Mouse (Mus musculus): ENCODE results near the gene Hdac5. TPM values are rescaled to one million over a fixed set of nuclear protein-coding genes. Genes with fewer than 3 reads are reported as not detected.

Hdac5 gene
- polyA plus RNA-seq, 1 experiment from 2014 or later: 21.3 TPM

DNA sequence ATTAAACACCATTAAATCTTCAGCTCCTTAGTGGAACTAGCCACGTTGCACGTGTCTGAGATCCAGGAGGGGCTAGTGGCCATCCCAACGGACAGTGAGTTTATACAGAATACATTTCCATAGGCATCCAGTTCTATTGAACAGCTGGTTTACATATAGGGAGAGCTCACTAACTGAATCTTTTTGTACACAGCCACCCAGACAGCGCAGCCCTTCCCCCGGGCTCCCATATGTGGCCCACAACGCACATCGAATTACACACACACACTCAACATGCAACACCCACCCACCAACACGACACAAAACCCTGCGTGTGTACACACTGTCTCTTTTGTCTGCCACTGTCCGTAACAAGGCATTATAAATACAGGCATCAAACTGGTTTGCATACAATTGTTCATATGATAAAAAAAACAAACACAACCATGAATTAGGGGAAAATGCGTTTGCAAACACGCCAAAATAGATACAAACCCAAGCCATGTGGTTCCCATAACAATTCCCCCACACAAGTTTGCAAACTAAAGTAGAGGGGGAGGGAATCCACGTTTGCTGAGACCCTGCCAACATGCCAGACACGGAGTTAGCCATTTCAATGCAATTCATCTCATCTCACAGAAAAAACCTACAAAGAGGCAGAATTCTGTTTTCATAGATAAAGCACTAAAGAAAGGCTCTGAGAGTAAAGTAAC lies 15.8 kb upstream of the Hdac5 start:
- H3K9ac ChIP-seq (ENCODE audit: low read length): no peak overlapping the region; the same call in 1 of the 2 replicates
- ATAC-seq (ENCODE audit: insufficient number of reproducible peaks, low FRiP score, low TSS enrichment, low read depth): no peak
- H3K4me1 ChIP-seq (ENCODE audit: control insufficient read depth, insufficient read depth, low read length): peaks cover 8% of the 10 kb centered on the region; the same call in 1 of the 2 replicates
- peak overlapping the region; percentile 63; the same call in 1 of the 2 replicates for H3K4me2 ChIP-seq (ENCODE audit: low read depth, severe bottlenecking)
- 57% methylated on average over 14 of the region's 14 CpGs for WGBS
- no peak overlapping the region for H3K27ac ChIP-seq (replicated peaks; ENCODE audit: low read depth, low read length)
- H3K36me3 ChIP-seq (ENCODE audit: control insufficient read depth, insufficient read depth, low read length): no peaks in the 10 kb centered on the region
- H3K27me3 ChIP-seq (ENCODE audit: control insufficient read depth, insufficient read depth, low read length): no peaks in the 10 kb centered on the region
- DNase-seq (ENCODE audit: low spot score): no peak
- H3K9me3 ChIP-seq (ENCODE audit: control insufficient read depth, low read length): no peaks in the 10 kb centered on the region
- peak overlapping the region; percentile 24; the same call in 1 of the 2 replicates for H3K4me3 ChIP-seq (ENCODE audit: low read depth, low read length)

DNA sequence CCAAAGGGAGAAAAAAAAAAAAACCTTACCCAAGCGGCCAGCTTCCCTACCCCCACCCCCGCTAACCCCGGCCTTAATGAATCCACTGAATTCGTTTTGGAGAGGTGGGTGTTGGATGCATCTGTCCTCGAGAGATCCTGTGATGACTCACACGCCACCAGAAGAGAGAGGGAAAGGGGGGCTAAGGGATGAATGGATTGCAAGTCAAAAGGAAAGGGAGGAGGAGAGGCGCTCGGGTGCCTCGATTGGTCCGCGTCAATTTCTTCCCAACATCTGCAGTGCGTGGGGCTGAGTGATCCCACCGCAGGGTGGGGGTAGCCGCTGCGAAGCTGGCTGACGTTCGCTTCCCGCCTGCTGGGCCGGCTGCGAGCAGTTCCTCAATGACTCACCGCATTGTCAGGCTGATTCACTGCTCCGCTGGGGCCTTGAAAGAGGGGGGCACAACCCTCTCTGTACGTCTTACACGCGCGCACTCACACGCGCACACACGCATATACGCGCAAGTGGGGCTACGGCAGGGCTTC lies 15.0 kb upstream of the Hdac5 start:
- Histone ChIP-seq H3K27me3 (ENCODE audit: control insufficient read depth, insufficient read depth, low read length) (no peaks in the 10 kb centered on the region), H3K36me3 (ENCODE audit: control insufficient read depth, insufficient read depth, low read length) (no peaks in the 10 kb centered on the region), H3K4me2 (ENCODE audit: low read depth, severe bottlenecking) (peak overlapping the region; percentile 63), H3K27ac (replicated peaks; ENCODE audit: low read depth, low read length) (no peak overlapping the region), H3K9me3 (ENCODE audit: control insufficient read depth, low read length) (no peaks in the 10 kb centered on the region), H3K4me3 (ENCODE audit: low read depth, low read length) (peak overlapping the region; percentile 24), H3K4me1 (ENCODE audit: control insufficient read depth, insufficient read depth, low read length) (peaks cover 8% of the 10 kb centered on the region; the same call in 1 of the 2 replicates), H3K9ac (ENCODE audit: low read length) (peak overlapping the region; percentile 46)
- peak; percentile 58 for ATAC-seq (ENCODE audit: insufficient number of reproducible peaks, low FRiP score, low TSS enrichment, low read depth)
- peak; percentile 62 for DNase-seq (ENCODE audit: low spot score)
- 3% methylated on average over 32 of the region's 32 CpGs for WGBS

DNA sequence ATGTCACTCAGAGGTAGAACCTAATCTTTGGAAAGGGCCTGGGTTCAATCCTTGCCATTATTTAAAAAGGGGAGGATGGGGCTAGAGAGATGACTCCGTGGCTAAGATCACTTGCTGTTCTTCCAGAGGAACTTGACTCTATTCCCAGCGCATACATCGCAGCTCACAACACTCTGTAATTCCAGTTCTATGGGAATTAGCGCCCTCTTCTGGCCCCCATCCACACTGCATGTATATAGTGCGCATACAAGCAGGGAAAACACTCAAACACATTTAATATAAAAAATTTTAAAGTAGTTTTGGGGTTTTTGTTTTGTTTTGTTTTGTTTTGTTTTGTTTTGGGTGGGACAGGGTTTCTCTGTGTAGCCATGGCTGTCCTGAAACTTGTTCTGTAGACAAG lies 11.9 kb upstream of the Hdac5 start:
- WGBS: 48% methylated on average over 5 of the region's 5 CpGs
- Histone ChIP-seq H3K4me2 (ENCODE audit: low read depth, severe bottlenecking) (no peak overlapping the region), H3K9me3 (ENCODE audit: control insufficient read depth, low read length) (no peaks in the 10 kb centered on the region), H3K9ac (ENCODE audit: low read length) (no peak overlapping the region), H3K27me3 (ENCODE audit: control insufficient read depth, insufficient read depth, low read length) (no peaks in the 10 kb centered on the region), H3K36me3 (ENCODE audit: control insufficient read depth, insufficient read depth, low read length) (no peaks in the 10 kb centered on the region), H3K4me3 (ENCODE audit: low read depth, low read length) (no peak overlapping the region), H3K4me1 (ENCODE audit: control insufficient read depth, insufficient read depth, low read length) (0 out of 2 replicates have a peak, but pooled peaks cover 3% of the 10 kb centered on the region), H3K27ac (replicated peaks; ENCODE audit: low read depth, low read length) (no peak overlapping the region)
- no peak for ATAC-seq (ENCODE audit: insufficient number of reproducible peaks, low FRiP score, low TSS enrichment, low read depth)
- no peak for DNase-seq (ENCODE audit: low spot score)

DNA sequence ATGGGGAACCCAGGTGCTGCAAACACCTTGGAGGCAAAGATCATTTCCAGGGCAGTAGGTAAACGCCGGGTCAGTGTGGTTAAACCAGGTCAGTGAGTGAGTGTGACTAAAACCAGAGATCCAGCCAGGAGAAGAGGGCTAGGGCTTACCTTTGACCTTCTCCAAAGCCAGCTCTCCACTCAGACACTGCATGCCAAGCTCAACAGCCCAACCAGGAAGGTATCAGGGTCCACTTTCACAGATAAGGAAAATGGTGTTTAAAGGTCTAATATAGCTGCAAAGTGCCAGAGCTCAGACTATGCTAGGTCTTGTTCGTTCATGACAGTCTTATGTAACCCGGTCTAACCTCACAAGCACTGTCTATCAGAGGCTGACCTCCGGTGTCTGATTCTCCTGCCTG lies 11.3 kb upstream of the Hdac5 start:
- 79% methylated on average over 5 of the region's 5 CpGs for WGBS
- H3K27me3 ChIP-seq (ENCODE audit: control insufficient read depth, insufficient read depth, low read length): no peaks in the 10 kb centered on the region
- no peaks in the 10 kb centered on the region for H3K9me3 ChIP-seq (ENCODE audit: control insufficient read depth, low read length)
- 0 out of 2 replicates have a peak, but pooled peaks cover 3% of the 10 kb centered on the region for H3K4me1 ChIP-seq (ENCODE audit: control insufficient read depth, insufficient read depth, low read length)
- H3K4me2 ChIP-seq (ENCODE audit: low read depth, severe bottlenecking): no peak overlapping the region
- H3K9ac ChIP-seq (ENCODE audit: low read length): no peak overlapping the region
- H3K27ac ChIP-seq (replicated peaks; ENCODE audit: low read depth, low read length): no peak overlapping the region
- no peak overlapping the region for H3K4me3 ChIP-seq (ENCODE audit: low read depth, low read length)
- no peaks in the 10 kb centered on the region for H3K36me3 ChIP-seq (ENCODE audit: control insufficient read depth, insufficient read depth, low read length)
- no peak for ATAC-seq (ENCODE audit: insufficient number of reproducible peaks, low FRiP score, low TSS enrichment, low read depth)
- DNase-seq (ENCODE audit: low spot score): no peak

DNA sequence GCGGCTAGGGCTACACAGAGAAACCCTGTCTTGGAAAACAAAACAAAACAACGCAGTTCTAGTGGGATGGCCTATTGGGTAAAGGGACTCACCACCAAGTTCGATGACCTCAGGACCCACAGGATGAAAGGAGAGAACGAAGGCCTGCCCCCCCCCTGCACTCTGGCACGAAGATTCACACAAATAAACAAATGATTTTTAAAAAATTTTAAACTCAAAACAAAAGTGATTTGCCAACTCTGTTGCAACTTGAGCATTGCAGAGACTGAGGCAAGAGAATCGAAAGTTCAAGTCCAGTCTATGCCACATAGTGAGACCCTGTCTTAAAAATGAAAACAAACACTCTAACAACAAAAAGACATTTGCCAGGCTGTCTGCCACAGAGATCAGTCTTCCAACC lies 10.7 kb upstream of the Hdac5 start:
- Histone ChIP-seq H3K36me3 (ENCODE audit: control insufficient read depth, insufficient read depth, low read length) (no peaks in the 10 kb centered on the region), H3K9ac (ENCODE audit: low read length) (no peak overlapping the region), H3K9me3 (ENCODE audit: control insufficient read depth, low read length) (no peaks in the 10 kb centered on the region), H3K27me3 (ENCODE audit: control insufficient read depth, insufficient read depth, low read length) (no peaks in the 10 kb centered on the region), H3K4me3 (ENCODE audit: low read depth, low read length) (no peak overlapping the region), H3K4me2 (ENCODE audit: low read depth, severe bottlenecking) (no peak overlapping the region), H3K27ac (replicated peaks; ENCODE audit: low read depth, low read length) (no peak overlapping the region), H3K4me1 (ENCODE audit: control insufficient read depth, insufficient read depth, low read length) (0 out of 2 replicates have a peak, but pooled peaks cover 3% of the 10 kb centered on the region)
- no peak for ATAC-seq (ENCODE audit: insufficient number of reproducible peaks, low FRiP score, low TSS enrichment, low read depth)
- DNase-seq (ENCODE audit: low spot score): no peak
- WGBS: 86% methylated on average over 6 of the region's 6 CpGs

DNA sequence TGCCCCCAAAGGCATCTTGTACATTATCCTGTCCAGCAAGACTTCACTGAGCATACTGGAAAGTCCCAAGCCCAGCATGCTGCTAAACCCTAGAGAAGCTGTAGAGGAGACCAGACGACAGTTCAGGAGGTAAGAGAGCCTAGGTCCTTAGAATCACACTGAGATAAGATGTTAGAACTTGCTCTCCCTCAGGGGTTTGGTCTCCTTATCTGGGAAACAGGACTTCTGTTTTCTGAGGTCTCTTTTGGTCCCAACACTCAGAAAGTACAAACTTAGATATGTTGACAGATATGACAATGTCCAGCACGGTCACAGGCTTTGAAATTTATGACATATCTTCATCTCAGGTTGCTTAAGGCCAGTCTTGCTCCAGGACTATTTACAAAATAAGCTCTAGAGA lies 6.1 kb upstream of the Hdac5 start:
- Histone ChIP-seq H3K4me1 (ENCODE audit: control insufficient read depth, insufficient read depth, low read length) (no peaks in the 10 kb centered on the region), H3K9ac (ENCODE audit: low read length) (no peak overlapping the region), H3K4me2 (ENCODE audit: low read depth, severe bottlenecking) (no peak overlapping the region), H3K36me3 (ENCODE audit: control insufficient read depth, insufficient read depth, low read length) (no peaks in the 10 kb centered on the region), H3K27ac (replicated peaks; ENCODE audit: low read depth, low read length) (no peak overlapping the region), H3K9me3 (ENCODE audit: control insufficient read depth, low read length) (no peaks in the 10 kb centered on the region), H3K4me3 (ENCODE audit: low read depth, low read length) (no peak overlapping the region), H3K27me3 (ENCODE audit: control insufficient read depth, insufficient read depth, low read length) (no peaks in the 10 kb centered on the region)
- ATAC-seq (ENCODE audit: insufficient number of reproducible peaks, low FRiP score, low TSS enrichment, low read depth): no peak
- 71% methylated on average over 2 of the region's 2 CpGs for WGBS
- no peak for DNase-seq (ENCODE audit: low spot score)

DNA sequence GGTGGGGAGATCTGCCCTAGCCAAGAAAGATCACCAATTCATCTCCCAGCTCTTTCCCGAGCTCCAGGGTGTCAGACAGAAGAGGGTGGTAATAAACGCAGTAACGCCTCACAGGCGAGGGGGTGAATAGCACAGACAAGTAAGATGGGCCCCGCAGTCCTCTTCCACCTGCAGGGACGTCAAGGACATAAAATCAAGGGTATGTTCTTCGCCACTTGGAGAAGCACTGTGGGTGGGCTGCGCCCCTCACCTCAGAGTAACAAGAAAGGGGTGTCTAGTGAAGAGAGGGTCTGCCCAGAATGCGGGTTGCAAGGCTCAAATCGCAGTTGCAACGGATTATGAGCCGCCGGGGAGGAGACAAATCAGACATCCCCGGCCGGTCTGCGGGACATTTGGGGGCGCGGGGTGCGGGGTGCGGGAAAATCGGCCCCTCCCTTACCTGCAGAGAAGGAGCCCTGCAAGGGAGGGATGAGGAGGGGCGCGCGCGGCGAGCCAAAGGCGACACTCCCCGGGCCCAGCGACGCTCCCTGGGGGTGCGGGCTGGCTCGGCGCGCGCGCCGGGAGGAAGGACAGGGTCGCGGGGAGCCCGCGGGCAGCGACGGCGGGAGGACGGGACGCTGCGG lies 524 bp downstream of the Hdac5 start:
- H3K4me3 ChIP-seq (ENCODE audit: low read depth, low read length): peak overlapping the region; percentile 75
- DNase-seq (ENCODE audit: low spot score) (no peak), ATAC-seq (ENCODE audit: insufficient number of reproducible peaks, low FRiP score, low TSS enrichment, low read depth) (peak; percentile 22; the same call in 1 of the 2 replicates)
- H3K36me3 ChIP-seq (ENCODE audit: control insufficient read depth, insufficient read depth, low read length): no peaks in the 10 kb centered on the region
- no peaks in the 10 kb centered on the region for H3K9me3 ChIP-seq (ENCODE audit: control insufficient read depth, low read length)
- no peak overlapping the region for H3K27ac ChIP-seq (replicated peaks; ENCODE audit: low read depth, low read length)
- H3K9ac ChIP-seq (ENCODE audit: low read length): peak overlapping the region; percentile 74
- under 1% methylated on average over 30 of the region's 47 CpGs for WGBS
- H3K4me1 ChIP-seq (ENCODE audit: control insufficient read depth, insufficient read depth, low read length): peaks cover 30% of the 10 kb centered on the region
- peak overlapping the region; percentile 75 for H3K4me2 ChIP-seq (ENCODE audit: low read depth, severe bottlenecking)
- H3K27me3 ChIP-seq (ENCODE audit: control insufficient read depth, insufficient read depth, low read length): peaks cover 5% of the 10 kb centered on the region; the same call in 1 of the 2 replicates

DNA sequence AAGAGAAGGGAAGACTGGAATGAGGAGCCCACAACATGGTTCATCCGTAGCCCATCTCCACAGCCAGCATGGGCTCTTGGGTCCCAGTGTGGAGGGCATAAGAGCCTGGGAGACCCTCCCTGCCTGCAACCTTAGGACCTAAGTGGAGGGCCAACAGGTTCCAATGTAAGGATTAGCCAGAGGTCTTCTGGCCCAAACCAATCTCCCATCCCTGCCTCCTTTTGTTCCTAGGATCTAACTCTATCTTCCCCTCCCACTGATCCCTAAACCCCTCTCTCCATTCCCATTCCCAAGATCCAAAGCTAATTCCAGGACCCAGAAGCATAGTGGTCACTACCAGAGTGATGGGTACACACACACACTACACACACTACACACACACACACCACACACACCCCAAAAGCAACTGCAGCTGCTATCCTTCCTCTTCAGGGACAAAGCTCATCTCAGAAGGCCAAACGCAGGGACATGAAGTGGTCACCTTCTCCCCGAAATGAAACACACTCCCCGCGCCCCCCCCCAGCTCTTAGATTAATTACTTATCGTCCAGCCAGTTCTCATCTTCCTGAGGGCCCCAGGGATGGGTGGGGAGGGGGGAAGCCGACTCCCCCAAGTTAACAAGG lies 1.2 kb downstream of the Hdac5 start:
- DNase-seq (ENCODE audit: low spot score) (no peak), ATAC-seq (ENCODE audit: insufficient number of reproducible peaks, low FRiP score, low TSS enrichment, low read depth) (no peak)
- Histone ChIP-seq H3K4me1 (ENCODE audit: control insufficient read depth, insufficient read depth, low read length) (peaks cover 33% of the 10 kb centered on the region), H3K27me3 (ENCODE audit: control insufficient read depth, insufficient read depth, low read length) (peaks cover 5% of the 10 kb centered on the region; the same call in 1 of the 2 replicates), H3K36me3 (ENCODE audit: control insufficient read depth, insufficient read depth, low read length) (no peaks in the 10 kb centered on the region), H3K9ac (ENCODE audit: low read length) (no peak overlapping the region), H3K9me3 (ENCODE audit: control insufficient read depth, low read length) (no peaks in the 10 kb centered on the region), H3K27ac (replicated peaks; ENCODE audit: low read depth, low read length) (no peak overlapping the region), H3K4me3 (ENCODE audit: low read depth, low read length) (peak overlapping the region; percentile 75), H3K4me2 (ENCODE audit: low read depth, severe bottlenecking) (peak overlapping the region; percentile 75; the same call in 1 of the 2 replicates)
- WGBS: 22% methylated on average over 7 of the region's 7 CpGs

Measured in limb, embryonic 11.5 days (tissue).